In genomic region chr7:133441169-133441568, GRCm38 (mm10) we compare ENCODE assay signal across 11 mouse cellular contexts.
DNase-seq lines count a peak whose midpoint lies in the region; ATAC-seq and TF ChIP-seq lines count a peak whose summit lies in the region.
"Had no signal": no experiment of that assay in that cellular context is flagged by ENCODE, and none has a peak within 500 bp of the region (broad histone marks: within the 10 kb centered on the region; RNA-seq: fewer than 3 reads in every experiment).

No protein-coding gene starts in this region.

- H3K27ac ChIP-seq in hindbrain, embryonic 10.5 days: peak overlapping the region; percentile 25
- H3K27ac ChIP-seq in hindbrain, embryonic 11.5 days (ENCODE audit: low read depth, low read length): no peak overlapping the region
- peak overlapping the region; percentile 33 for H3K27ac ChIP-seq in embryonic facial prominence, embryonic 14.5 days (replicated peaks; ENCODE audit: low read depth, low read length)
- H3K27ac ChIP-seq in hindbrain, embryonic 14.5 days: peak overlapping the region; percentile 26; the same call in 1 of the 2 replicates
- H3K27ac ChIP-seq in midbrain, embryonic 15.5 days: peak overlapping the region; percentile 24; the same call in 1 of the 2 replicates
- H3K27ac ChIP-seq in left cerebral cortex, adult 2 months: no peak overlapping the region
- H3K27ac ChIP-seq: liver, embryonic 14.5 days had no signal

- no peak overlapping the region for H3K4me2 ChIP-seq in hindbrain, embryonic 11.5 days (replicated peaks; ENCODE audit: low read depth, low read length)
- peak overlapping the region; percentile 28 for H3K4me2 ChIP-seq in embryonic facial prominence, embryonic 14.5 days (ENCODE audit: low read depth, low read length)
- H3K4me2 ChIP-seq in hindbrain, embryonic 14.5 days (replicated peaks): peak overlapping the region; percentile 11
- peak overlapping the region; percentile 40 for H3K4me2 ChIP-seq in midbrain, embryonic 15.5 days

- TF ChIP-seq CTCF in left cerebral cortex, adult 2 months (IDR thresholded peaks at IDR 0.05): no peak

- 71% methylated on average over 6 of the region's 6 CpGs for WGBS in hindbrain, embryonic 10.5 days
- 67% methylated on average over 6 of the region's 6 CpGs for WGBS in hindbrain, embryonic 11.5 days
- 61% methylated on average over 6 of the region's 6 CpGs for WGBS in embryonic facial prominence, embryonic 14.5 days
- 51% methylated on average over 6 of the region's 6 CpGs for WGBS in hindbrain, embryonic 14.5 days
- WGBS in midbrain, embryonic 15.5 days: 19% methylated on average over 6 of the region's 6 CpGs

- ATAC-seq in hindbrain, embryonic 11.5 days (ENCODE audit: low FRiP score): no peak
- ATAC-seq in embryonic facial prominence, embryonic 14.5 days (ENCODE audit: low read depth): no peak
- no peak for ATAC-seq in hindbrain, embryonic 14.5 days (ENCODE audit: low FRiP score)
- ATAC-seq in midbrain, embryonic 15.5 days (replicated peaks): no peak

- no peak for DNase-seq in hindbrain, embryonic 10.5 days (ENCODE audit: low spot score)
- DNase-seq in hindbrain, embryonic 11.5 days (ENCODE audit: low spot score): no peak
- no peak for DNase-seq in embryonic facial prominence, embryonic 14.5 days (ENCODE audit: low spot score)
- DNase-seq in hindbrain, embryonic 14.5 days (ENCODE audit: low spot score): no peak
- DNase-seq in left cerebral cortex, adult 2 months (ENCODE audit: extremely low spot score in 1 of 2, low spot score in 2 of 2): no peak
- no peak for DNase-seq in spleen, adult 12 weeks (ENCODE audit: low spot score)
- DNase-seq in layer of hippocampus, postnatal 25 days (ENCODE audit: extremely low spot score in 1 of 2, low spot score in 1 of 2): no peak
- DNase-seq: adrenal gland, adult 8-10 months; kidney, adult 8-10 months had no signal

- no peak overlapping the region for H3K9ac ChIP-seq in hindbrain, embryonic 11.5 days (ENCODE audit: low read depth, low read length)
- 0 out of 2 replicates have a peak overlapping the region, but pooled peaks have one; percentile 30 for H3K9ac ChIP-seq in embryonic facial prominence, embryonic 14.5 days (ENCODE audit: low read depth, low read length)
- peak overlapping the region; percentile 29; the same call in 1 of the 2 replicates for H3K9ac ChIP-seq in hindbrain, embryonic 14.5 days
- H3K9ac ChIP-seq in midbrain, embryonic 15.5 days: 0 out of 2 replicates have a peak overlapping the region, but pooled peaks have one; percentile 3
- H3K9ac ChIP-seq: liver, embryonic 14.5 days had no signal

- no peaks in the 10 kb centered on the region for H3K36me3 ChIP-seq in hindbrain, embryonic 10.5 days
- H3K36me3 ChIP-seq in hindbrain, embryonic 11.5 days (ENCODE audit: control insufficient read depth, insufficient read depth, low read length): no peaks in the 10 kb centered on the region
- H3K36me3 ChIP-seq in embryonic facial prominence, embryonic 14.5 days (ENCODE audit: control insufficient read depth, insufficient read depth, low read length): no peaks in the 10 kb centered on the region
- no peaks in the 10 kb centered on the region for H3K36me3 ChIP-seq in hindbrain, embryonic 14.5 days (replicated peaks; ENCODE audit: control insufficient read depth, insufficient read depth)
- H3K36me3 ChIP-seq in midbrain, embryonic 15.5 days (replicated peaks): no peaks in the 10 kb centered on the region

- 0 out of 2 replicates have a peak, but pooled peaks cover 3% of the 10 kb centered on the region for H3K9me3 ChIP-seq in hindbrain, embryonic 10.5 days
- H3K9me3 ChIP-seq in hindbrain, embryonic 11.5 days (ENCODE audit: control insufficient read depth, low read length): no peaks in the 10 kb centered on the region
- no peaks in the 10 kb centered on the region for H3K9me3 ChIP-seq in embryonic facial prominence, embryonic 14.5 days (ENCODE audit: control insufficient read depth, low read length)
- H3K9me3 ChIP-seq in hindbrain, embryonic 14.5 days (ENCODE audit: control insufficient read depth, low read length): 0 out of 2 replicates have a peak, but pooled peaks cover 2% of the 10 kb centered on the region
- no peaks in the 10 kb centered on the region for H3K9me3 ChIP-seq in midbrain, embryonic 15.5 days

- H3K4me3 ChIP-seq in hindbrain, embryonic 10.5 days: no peak overlapping the region
- H3K4me3 ChIP-seq in hindbrain, embryonic 11.5 days (ENCODE audit: low read depth, low read length): no peak overlapping the region
- no peak overlapping the region for H3K4me3 ChIP-seq in embryonic facial prominence, embryonic 14.5 days (ENCODE audit: low read depth, low read length)
- H3K4me3 ChIP-seq in hindbrain, embryonic 14.5 days (replicated peaks; ENCODE audit: low read length): no peak overlapping the region
- 0 out of 2 replicates have a peak overlapping the region, but pooled peaks have one; percentile 8 for H3K4me3 ChIP-seq in midbrain, embryonic 15.5 days
- no peak overlapping the region for H3K4me3 ChIP-seq in left cerebral cortex, adult 2 months

- H3K4me1 ChIP-seq in hindbrain, embryonic 10.5 days (replicated peaks): peaks cover 43% of the 10 kb centered on the region
- peaks cover 4% of the 10 kb centered on the region; the same call in 1 of the 2 replicates for H3K4me1 ChIP-seq in hindbrain, embryonic 11.5 days (replicated peaks; ENCODE audit: control insufficient read depth, insufficient read depth, low read length)
- H3K4me1 ChIP-seq in embryonic facial prominence, embryonic 14.5 days (ENCODE audit: control insufficient read depth, insufficient read depth, low read length): peaks cover 18% of the 10 kb centered on the region
- H3K4me1 ChIP-seq in hindbrain, embryonic 14.5 days (replicated peaks; ENCODE audit: control insufficient read depth, insufficient read depth, low read length): peaks cover 12% of the 10 kb centered on the region
- peaks cover 20% of the 10 kb centered on the region for H3K4me1 ChIP-seq in midbrain, embryonic 15.5 days

- intact Hi-C loops in left cerebral cortex, adult 2 months (cut with DNase I): no loop called here

- peaks cover 3% of the 10 kb centered on the region for H3K27me3 ChIP-seq in hindbrain, embryonic 10.5 days (ENCODE audit: insufficient read depth, poor library complexity, severe bottlenecking)
- no peaks in the 10 kb centered on the region for H3K27me3 ChIP-seq in hindbrain, embryonic 11.5 days (ENCODE audit: control insufficient read depth, insufficient read depth, low read length)
- H3K27me3 ChIP-seq in embryonic facial prominence, embryonic 14.5 days (replicated peaks; ENCODE audit: control insufficient read depth, insufficient read depth, low read length): no peaks in the 10 kb centered on the region
- H3K27me3 ChIP-seq in hindbrain, embryonic 14.5 days (ENCODE audit: control insufficient read depth, insufficient read depth, low read length): no peaks in the 10 kb centered on the region
- no peaks in the 10 kb centered on the region; the same call in 1 of the 2 replicates for H3K27me3 ChIP-seq in midbrain, embryonic 15.5 days (replicated peaks)

Comparison
In these comparisons a context has a peak if more than half of its experiments do, and no peak if none do; other contexts are left out.
1. H3K27ac ChIP-seq: peak in hindbrain, embryonic 10.5 days (single experiment), embryonic facial prominence, embryonic 14.5 days (single experiment), hindbrain, embryonic 14.5 days (single experiment) and midbrain, embryonic 15.5 days (single experiment); none in hindbrain, embryonic 11.5 days (single experiment) and left cerebral cortex, adult 2 months (single experiment).